40 mouse cellular contexts compared by ENCODE assay signal in genomic region chr15:6468845-6469244, GRCm38 (mm10). TPM values are rescaled to one million over a fixed set of nuclear protein-coding genes. Genes with fewer than 3 reads are reported as not detected.
DNase-seq lines count a peak whose midpoint lies in the region; ATAC-seq and TF ChIP-seq lines count a peak whose summit lies in the region.
"Had no signal": no experiment of that assay in that cellular context is flagged by ENCODE, and none has a peak within 500 bp of the region (broad histone marks: within the 10 kb centered on the region; RNA-seq: fewer than 3 reads in every experiment).

No protein-coding gene starts in this region.

- H3K27me3 ChIP-seq in hindbrain, postnatal 0 days (ENCODE audit: insufficient read depth, low read length) = no peaks in the 10 kb centered on the region
- no peaks in the 10 kb centered on the region for H3K27me3 ChIP-seq in kidney, adult 2 months (replicated peaks; ENCODE audit: control insufficient read depth, insufficient read depth, low read length)
- no peaks in the 10 kb centered on the region for H3K27me3 ChIP-seq in forebrain, embryonic 15.5 days
- H3K27me3 ChIP-seq: embryonic facial prominence, embryonic 15.5 days; forebrain, embryonic 12.5 days; heart, embryonic 12.5 days; intestine, embryonic 15.5 days; kidney, embryonic 15.5 days; liver, embryonic 12.5 days; neural tube, embryonic 13.5 days; stomach, embryonic 15.5 days had no signal

- TF ChIP-seq POLR2A in kidney, adult 2 months (IDR thresholded peaks at IDR 0.05; ENCODE audit: low read depth, low read length) = no peak

- 96% methylated on average over 1 of the region's 1 CpGs for WGBS in hindbrain, postnatal 0 days
- WGBS in kidney, adult 2 months = 95% methylated on average over 1 of the region's 1 CpGs
- 95% methylated on average over 1 of the region's 1 CpGs for WGBS in forebrain, embryonic 15.5 days

- DNase-seq in thymus, postnatal 14 days = peak; percentile 10
- DNase-seq in thymus, adult 18-20 months = no peak
- peak; percentile 50 for DNase-seq in CD4-positive, CD25-positive, alpha-beta regulatory T cell, adult 2 months (ENCODE audit: low read depth, low spot score)
- peak; percentile 40 for DNase-seq in NIH3T3 (ENCODE audit: low read depth)
- no peak for DNase-seq in hindbrain, postnatal 0 days (ENCODE audit: low spot score)
- DNase-seq in kidney, adult 2 months = no peak
- DNase-seq: adrenal gland, postnatal 25 days; cerebellum, adult 18-20 months; cerebellum, postnatal 10 days; heart, adult 2 months; kidney, postnatal 4 days; left cerebral cortex, postnatal 4 days; liver, postnatal 0 days; lung, postnatal 36 days; right cerebral cortex, postnatal 25 days had no signal

- no peak overlapping the region for H3K4me3 ChIP-seq in hindbrain, postnatal 0 days (ENCODE audit: low read length)
- no peak overlapping the region for H3K4me3 ChIP-seq in kidney, adult 2 months (ENCODE audit: insufficient read depth, low read depth, low read length)
- no peak overlapping the region for H3K4me3 ChIP-seq in forebrain, embryonic 15.5 days
- H3K4me3 ChIP-seq: embryonic facial prominence, embryonic 10.5 days; embryonic facial prominence, embryonic 15.5 days; forebrain, embryonic 12.5 days; heart, adult 2 months; heart, embryonic 12.5 days; intestine, embryonic 15.5 days; kidney, embryonic 15.5 days; liver, embryonic 12.5 days; neural tube, embryonic 13.5 days; stomach, embryonic 15.5 days had no signal

- peak; percentile 46 for ATAC-seq in inflammation-experienced regulatory T-cells, adult 6 months
- no peak for ATAC-seq in hindbrain, postnatal 0 days
- no peak for ATAC-seq in forebrain, embryonic 15.5 days (replicated peaks)
- ATAC-seq: intestine, embryonic 15.5 days; liver, embryonic 12.5 days; liver, postnatal 0 days; midbrain, embryonic 16.5 days had no signal

- no peak for TF ChIP-seq CTCF in hindbrain, postnatal 0 days (IDR thresholded peaks at IDR 0.05; ENCODE audit: low read depth)
- no peak for TF ChIP-seq CTCF in kidney, adult 2 months (conservative IDR thresholded peaks at IDR 0.05; ENCODE audit: insufficient read depth, insufficient read length, low read depth, low read length)

- H3K4me2 ChIP-seq in hindbrain, postnatal 0 days (ENCODE audit: low read depth, low read length) = no peak overlapping the region
- H3K4me2 ChIP-seq in forebrain, embryonic 15.5 days (replicated peaks) = no peak overlapping the region
- H3K4me2 ChIP-seq: embryonic facial prominence, embryonic 15.5 days; forebrain, embryonic 12.5 days; heart, embryonic 12.5 days; hindbrain, embryonic 14.5 days; intestine, embryonic 15.5 days; kidney, embryonic 15.5 days; liver, embryonic 12.5 days; midbrain, embryonic 11.5 days; neural tube, embryonic 13.5 days; stomach, embryonic 15.5 days had no signal

- H3K9me3 ChIP-seq in hindbrain, postnatal 0 days (ENCODE audit: low read length) = no peaks in the 10 kb centered on the region
- H3K9me3 ChIP-seq in forebrain, embryonic 15.5 days = no peaks in the 10 kb centered on the region
- H3K9me3 ChIP-seq: embryonic facial prominence, embryonic 10.5 days; embryonic facial prominence, embryonic 15.5 days; forebrain, embryonic 12.5 days; heart, embryonic 12.5 days; intestine, embryonic 15.5 days; kidney, embryonic 15.5 days; liver, embryonic 12.5 days; neural tube, embryonic 13.5 days; stomach, embryonic 15.5 days had no signal

- H3K4me1 ChIP-seq in hindbrain, postnatal 0 days (ENCODE audit: insufficient read depth, low read length) = no peaks in the 10 kb centered on the region
- H3K4me1 ChIP-seq in kidney, adult 2 months (ENCODE audit: control insufficient read depth, insufficient read depth, low read length) = no peaks in the 10 kb centered on the region
- no peaks in the 10 kb centered on the region for H3K4me1 ChIP-seq in forebrain, embryonic 15.5 days
- H3K4me1 ChIP-seq: forebrain, embryonic 12.5 days; heart, embryonic 12.5 days; intestine, embryonic 15.5 days; kidney, embryonic 15.5 days; liver, embryonic 12.5 days; neural tube, embryonic 13.5 days; stomach, embryonic 15.5 days had no signal

- no peaks in the 10 kb centered on the region for H3K36me3 ChIP-seq in hindbrain, postnatal 0 days (ENCODE audit: insufficient read depth, low read length)
- no peaks in the 10 kb centered on the region for H3K36me3 ChIP-seq in kidney, adult 2 months (ENCODE audit: control insufficient read depth, insufficient read depth, low read length)
- H3K36me3 ChIP-seq in forebrain, embryonic 15.5 days = no peaks in the 10 kb centered on the region
- H3K36me3 ChIP-seq: embryonic facial prominence, embryonic 10.5 days; embryonic facial prominence, embryonic 15.5 days; forebrain, embryonic 12.5 days; heart, embryonic 12.5 days; intestine, embryonic 15.5 days; kidney, embryonic 15.5 days; liver, embryonic 12.5 days; neural tube, embryonic 13.5 days; stomach, embryonic 15.5 days had no signal

- H3K9ac ChIP-seq in hindbrain, postnatal 0 days (replicated peaks; ENCODE audit: low read length) = no peak overlapping the region
- H3K9ac ChIP-seq in forebrain, embryonic 15.5 days (replicated peaks) = no peak overlapping the region
- H3K9ac ChIP-seq: embryonic facial prominence, embryonic 15.5 days; forebrain, embryonic 12.5 days; heart, embryonic 12.5 days; hindbrain, embryonic 14.5 days; intestine, embryonic 15.5 days; kidney, embryonic 15.5 days; liver, embryonic 12.5 days; liver, postnatal 0 days; neural tube, embryonic 13.5 days; stomach, embryonic 15.5 days had no signal

- no peak overlapping the region for H3K27ac ChIP-seq in hindbrain, postnatal 0 days
- H3K27ac ChIP-seq in kidney, adult 2 months (ENCODE audit: insufficient read depth, low read depth, low read length) = no peak overlapping the region
- H3K27ac ChIP-seq in forebrain, embryonic 15.5 days (replicated peaks) = no peak overlapping the region
- H3K27ac ChIP-seq: embryonic facial prominence, embryonic 10.5 days; embryonic facial prominence, embryonic 15.5 days; forebrain, embryonic 12.5 days; heart, adult 2 months; hindbrain, embryonic 14.5 days; intestine, embryonic 15.5 days; kidney, embryonic 15.5 days; liver, embryonic 12.5 days; neural tube, embryonic 13.5 days; stomach, embryonic 15.5 days had no signal

RNA-seq across cellular contexts. Expression of gene C9, which starts 23.7 kb away (rescaled TPM):
- polyA plus RNA-seq in inflammation-experienced regulatory T-cells, adult 6 months (2017; shearing (Covaris generic)) = not detected
- not detected in 2 replicates for total RNA-seq in hindbrain, postnatal 0 days (2014; rRNA removed)
- not detected in 2 replicates for polyA plus RNA-seq in hindbrain, postnatal 0 days (2015; fragmentation: Nextera tagmentation; extraction: Ambion mirVana)
- not detected in 2 replicates for polyA plus RNA-seq in kidney, adult 2 months (2012; rRNA removed)
- polyA plus RNA-seq in forebrain, embryonic 15.5 days (2015; fragmentation: Nextera tagmentation; extraction: Ambion mirVana) = not detected in 2 replicates
- total RNA-seq: adrenal gland, adult 18-20 months; adrenal gland, postnatal 25 days; ES-E14; gastrocnemius, postnatal 4 days; heart, adult 2 months; hematopoietic stem cell, adult 5-6 weeks; layer of hippocampus, adult 8-10 months; layer of hippocampus, postnatal 25 days; left cerebral cortex, adult 8-10 months; left cerebral cortex, postnatal 4 days; megakaryocyte, adult 5-6 weeks had no signal
- polyA plus RNA-seq: brain, embryonic 14.5 days; embryonic facial prominence, embryonic 10.5 days; embryonic facial prominence, embryonic 15.5 days; forebrain, embryonic 12.5 days; heart, adult 2 months; heart, embryonic 12.5 days; heart, postnatal 0 days; hindbrain, embryonic 14.5 days; lung, embryonic 16.5 days; midbrain, embryonic 11.5 days; midbrain, embryonic 16.5 days; neural tube, embryonic 13.5 days had no signal

RNA-seq across cellular contexts. Expression of gene Fyb, which starts 53.8 kb away (rescaled TPM):
- polyA plus RNA-seq in inflammation-experienced regulatory T-cells, adult 6 months (2017; shearing (Covaris generic)) = 100 to 1,000 TPM; 539 to 808 (median 732) TPM
- 0.25 and 0.73 TPM in 2 replicates for total RNA-seq in hindbrain, postnatal 0 days (2014; rRNA removed)
- polyA plus RNA-seq in hindbrain, postnatal 0 days (2015; fragmentation: Nextera tagmentation; extraction: Ambion mirVana) = 3.7 and 4.3 TPM in 2 replicates
- polyA plus RNA-seq in kidney, adult 2 months (2012; rRNA removed) = 3.0 and 84.9 TPM in 2 replicates
- polyA plus RNA-seq in forebrain, embryonic 15.5 days (2015; fragmentation: Nextera tagmentation; extraction: Ambion mirVana) = 2.3 and 2.5 TPM in 2 replicates
- total RNA-seq: ES-E14 had no signal

Comparison
In these comparisons a context has a peak if more than half of its experiments do, and no peak if none do; other contexts are left out.
1. DNase-seq: peak in thymus, postnatal 14 days (single experiment), CD4-positive, CD25-positive, alpha-beta regulatory T cell, adult 2 months (single experiment) and NIH3T3 (single experiment); none in thymus, adult 18-20 months (0 of 2), hindbrain, postnatal 0 days (single experiment) and kidney, adult 2 months (single experiment).